Mouse (Mus musculus): Measurements from ENCODE around the gene Psmd3.
"Not testable (repeated sequence)": the region's sequence is repeated elsewhere in the genome, so short reads cannot be mapped to it uniquely, and the experiment has no call there.

Psmd3 gene

GRCm38 (mm10) chr11:98681786-98682745, at the start of gene Psmd3:
TSS of gene Psmd3 (plus strand) at chr11:98682554.
- DNase-seq: peak; percentile 97

GRCm38 (mm10) chr11:98635312-98635970, 46.9 kb upstream of the Psmd3 start:
- DNase-seq: peak; percentile 36

- no peak for DNase-seq
Observed at GRCm38 (mm10) chr11:98637501-98637900, 44.9 kb upstream of the Psmd3 start.

- DNase-seq: no peak
Observed at GRCm38 (mm10) chr11:98640091-98640490, 42.3 kb upstream of the Psmd3 start.

- no peak for DNase-seq
Observed at GRCm38 (mm10) chr11:98644757-98645156, 37.6 kb upstream of the Psmd3 start.

- no peak for DNase-seq
Observed at GRCm38 (mm10) chr11:98645946-98646345, 36.4 kb upstream of the Psmd3 start.

GRCm38 (mm10) chr11:98646459-98646858, 35.9 kb upstream of the Psmd3 start, which contains the start of gene Gsdma2:
TSS of gene Gsdma2 (plus strand) at chr11:98646759.
- DNase-seq: no peak

GRCm38 (mm10) chr11:98655076-98655475, 27.3 kb upstream of the Psmd3 start:
- DNase-seq: peak; percentile 72

GRCm38 (mm10) chr11:98660517-98660916, 21.8 kb upstream of the Psmd3 start:
- peak; percentile 67 for DNase-seq

- DNase-seq: no peak
Observed at GRCm38 (mm10) chr11:98664091-98664490, 18.3 kb upstream of the Psmd3 start, which contains the start of gene Gsdma. TSS of gene Gsdma (plus strand) at chr11:98664351.

- DNase-seq: no peak
Observed at GRCm38 (mm10) chr11:98668984-98669383, 13.4 kb upstream of the Psmd3 start.

- no peak for DNase-seq
Observed at GRCm38 (mm10) chr11:98671284-98671815, 11.0 kb upstream of the Psmd3 start.

- DNase-seq: no peak
Observed at GRCm38 (mm10) chr11:98671857-98672256, 10.5 kb upstream of the Psmd3 start.

- no peak for DNase-seq
Observed at GRCm38 (mm10) chr11:98672482-98672881, 9.9 kb upstream of the Psmd3 start.

GRCm38 (mm10) chr11:98673136-98673535, 9.2 kb upstream of the Psmd3 start:
- DNase-seq: peak; percentile 72

- DNase-seq: no peak
Observed at GRCm38 (mm10) chr11:98675829-98676363, 6.5 kb upstream of the Psmd3 start.

GRCm38 (mm10) chr11:98680023-98680422, 2.3 kb upstream of the Psmd3 start:
- no peak for DNase-seq

- not testable (repeated sequence) for DNase-seq
Observed at GRCm38 (mm10) chr11:98680595-98680994, 1.8 kb upstream of the Psmd3 start.

GRCm38 (mm10) chr11:98681186-98681585, 1.2 kb upstream of the Psmd3 start:
- DNase-seq: no peak

GRCm38 (mm10) chr11:98682811-98683210, 457 bp downstream of the Psmd3 start:
- no peak for DNase-seq

- DNase-seq: no peak
Observed at GRCm38 (mm10) chr11:98685642-98686041, 3.3 kb downstream of the Psmd3 start.

- DNase-seq: no peak
Observed at GRCm38 (mm10) chr11:98686976-98687375, 4.6 kb downstream of the Psmd3 start.

- no peak for DNase-seq
Observed at GRCm38 (mm10) chr11:98688009-98688408, 5.7 kb downstream of the Psmd3 start.
